Mouse (Mus musculus) skeletal muscle tissue, adult 2 months (tissue): ENCODE measurements around the gene Plscr3.

Experiments
- DNase-seq: peaks from one replicate; pipeline ENCODE4 v3.0.0-alpha.2; 2012; ENCODE audit warnings: low read depth, low spot score

Plscr3 gene

DNA sequence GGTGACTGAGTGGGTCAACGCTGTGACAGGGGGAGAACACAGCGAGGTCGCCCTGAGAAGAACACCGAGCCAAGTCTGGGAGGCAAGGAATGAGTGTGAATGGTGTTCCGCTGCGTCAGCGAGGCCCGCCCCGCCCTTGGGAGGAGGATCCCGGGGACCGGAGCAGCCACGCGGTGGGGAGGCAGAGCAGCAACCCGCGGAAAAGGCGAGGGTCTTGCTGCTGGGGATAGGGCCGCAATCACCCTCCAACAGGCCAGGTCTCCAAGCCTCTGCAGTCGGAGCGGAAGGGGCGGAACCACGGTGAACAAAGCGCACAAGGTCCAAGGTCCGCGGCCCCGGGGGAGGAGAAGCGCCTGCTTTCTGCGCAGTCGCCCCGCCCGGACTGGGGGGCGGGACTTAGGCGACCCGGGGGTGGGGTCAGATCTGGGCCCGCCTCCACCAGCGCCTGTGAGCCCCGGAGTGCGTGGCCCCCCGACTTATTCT is at the start of gene Plscr3:
Gene Plscr3, plus strand, starts transcription at position 179 of the 483 bp plus-strand sequence.
- peak; percentile 79 for DNase-seq

DNA sequence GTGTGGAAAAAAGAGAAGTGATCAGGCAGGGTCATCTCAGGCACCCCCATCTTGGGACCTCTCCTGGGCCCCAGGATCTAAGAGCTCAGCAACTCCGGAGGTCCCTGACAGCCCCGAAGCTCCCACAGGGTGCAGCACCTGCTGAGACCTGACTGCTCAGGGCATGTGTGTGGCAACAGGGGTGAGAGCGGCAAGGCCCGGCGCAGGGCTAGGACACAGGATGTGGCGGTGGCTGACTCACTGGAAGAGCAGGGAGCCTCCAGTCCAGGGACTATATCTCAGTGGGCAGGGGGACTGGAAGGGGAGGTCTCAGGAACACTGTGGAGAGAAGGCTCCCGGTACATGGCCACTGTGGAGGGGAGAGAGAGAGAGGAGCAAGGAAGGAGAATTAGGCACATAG is 48.3 kb upstream of the Plscr3 start:
- no peak for DNase-seq

- DNase-seq: no peak
These were observed 46.6 kb upstream of the Plscr3 start for GRCm38 (mm10) chr11:69799394-69800137.

DNA sequence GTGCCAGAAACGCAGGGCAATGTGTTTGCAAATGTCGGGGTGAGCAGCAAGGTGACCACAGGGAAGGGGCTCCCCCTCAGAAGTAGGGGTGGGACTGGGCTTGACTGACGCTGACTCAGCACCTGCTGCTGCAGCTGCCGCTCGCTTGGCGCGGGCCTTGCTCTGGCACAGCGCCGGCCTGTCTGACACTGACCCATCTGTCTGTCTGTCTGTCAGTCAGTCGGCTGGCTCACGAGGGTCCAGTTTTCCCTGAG is 46.1 kb upstream of the Plscr3 start:
- no peak for DNase-seq

DNA sequence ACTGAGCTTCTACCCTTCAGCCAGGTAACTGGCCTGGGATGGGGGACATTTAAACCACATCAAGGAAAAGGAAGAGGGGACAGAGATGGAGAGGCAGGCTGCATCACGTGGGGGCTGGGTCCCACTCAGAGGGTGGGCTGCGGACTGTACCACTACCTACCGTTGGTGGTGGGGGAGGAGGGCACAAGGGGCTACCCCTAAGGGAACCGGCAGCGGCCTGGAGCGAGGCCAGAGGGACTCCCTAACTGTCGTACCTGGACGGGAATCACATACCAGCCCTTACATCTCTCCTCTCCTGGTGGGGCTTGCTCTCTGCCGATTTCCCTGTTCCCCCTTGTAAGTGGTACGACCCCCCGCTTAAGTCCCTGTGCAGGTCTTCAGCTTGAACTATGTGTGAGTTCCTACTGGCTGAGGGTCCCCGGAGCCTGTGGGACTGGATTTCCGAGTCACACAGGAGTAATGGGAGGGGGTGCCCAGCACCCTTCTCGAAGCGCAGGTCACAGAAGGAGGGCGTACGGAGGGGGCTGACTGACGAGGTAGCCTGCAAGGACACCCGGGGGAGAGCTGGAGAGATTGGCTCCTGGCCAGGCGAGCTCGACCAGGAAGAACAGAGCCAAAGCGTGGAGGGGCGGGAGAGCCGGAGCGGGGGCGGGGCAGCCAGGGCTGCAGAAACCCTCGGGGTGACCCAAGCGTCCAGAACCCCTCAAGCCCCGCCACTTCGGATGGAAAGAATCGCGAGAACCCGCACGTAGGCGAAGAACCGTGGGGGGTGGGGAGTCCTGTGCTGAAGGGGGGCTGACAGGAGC is 45.6 kb upstream of the Plscr3 start:
- DNase-seq: no peak

GRCm38 (mm10) chr11:69801379-69801977 is 44.7 kb upstream of the Plscr3 start, which contains the start of gene Fgf11:
Fgf11 (minus strand) TSS chr11:69801857.
- DNase-seq: no peak

DNA sequence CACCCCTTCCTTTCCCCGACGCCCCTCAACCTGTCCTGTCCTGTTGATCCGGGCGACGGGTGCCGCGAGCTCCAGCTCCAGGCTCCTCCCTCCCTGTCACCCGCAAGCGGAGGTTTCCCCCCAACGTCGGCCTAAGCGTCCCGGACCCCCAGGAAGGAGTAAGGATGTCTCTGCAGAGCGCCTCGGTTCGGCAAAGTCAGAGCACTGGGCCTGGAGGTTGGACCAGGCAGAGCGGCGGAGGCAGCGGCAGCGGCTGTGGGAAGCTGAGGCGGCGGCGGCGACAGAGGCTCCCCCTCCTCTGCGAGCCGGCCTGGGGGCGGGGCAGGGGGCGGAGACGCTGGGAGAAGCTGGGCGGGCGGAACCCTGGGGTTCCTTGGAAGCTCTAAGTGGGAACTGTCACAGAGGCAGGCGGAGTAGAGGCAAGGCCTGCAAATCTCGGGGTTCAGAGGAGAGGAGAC is 43.5 kb upstream of the Plscr3 start:
- peak; percentile 53 for DNase-seq

DNA sequence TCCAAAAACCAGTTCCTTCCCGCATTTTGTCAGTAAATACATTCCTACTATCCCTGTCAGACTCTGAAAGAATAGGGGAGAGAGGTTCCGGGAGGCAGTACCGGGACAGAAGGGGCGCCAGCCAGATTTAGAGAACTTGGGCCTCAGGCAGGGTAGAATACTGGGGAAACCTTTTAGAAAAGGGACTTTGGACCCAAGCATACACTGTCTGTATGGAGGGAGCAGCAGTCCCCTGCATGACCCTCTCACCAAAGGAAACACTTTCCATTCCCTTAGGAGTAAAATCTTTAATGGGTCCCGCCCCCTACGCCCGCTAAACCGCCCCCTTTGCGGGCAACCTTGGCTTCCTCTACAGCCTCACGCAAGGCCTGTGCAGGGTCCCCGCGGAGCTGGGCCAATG is 42.8 kb upstream of the Plscr3 start:
- DNase-seq: no peak

DNA sequence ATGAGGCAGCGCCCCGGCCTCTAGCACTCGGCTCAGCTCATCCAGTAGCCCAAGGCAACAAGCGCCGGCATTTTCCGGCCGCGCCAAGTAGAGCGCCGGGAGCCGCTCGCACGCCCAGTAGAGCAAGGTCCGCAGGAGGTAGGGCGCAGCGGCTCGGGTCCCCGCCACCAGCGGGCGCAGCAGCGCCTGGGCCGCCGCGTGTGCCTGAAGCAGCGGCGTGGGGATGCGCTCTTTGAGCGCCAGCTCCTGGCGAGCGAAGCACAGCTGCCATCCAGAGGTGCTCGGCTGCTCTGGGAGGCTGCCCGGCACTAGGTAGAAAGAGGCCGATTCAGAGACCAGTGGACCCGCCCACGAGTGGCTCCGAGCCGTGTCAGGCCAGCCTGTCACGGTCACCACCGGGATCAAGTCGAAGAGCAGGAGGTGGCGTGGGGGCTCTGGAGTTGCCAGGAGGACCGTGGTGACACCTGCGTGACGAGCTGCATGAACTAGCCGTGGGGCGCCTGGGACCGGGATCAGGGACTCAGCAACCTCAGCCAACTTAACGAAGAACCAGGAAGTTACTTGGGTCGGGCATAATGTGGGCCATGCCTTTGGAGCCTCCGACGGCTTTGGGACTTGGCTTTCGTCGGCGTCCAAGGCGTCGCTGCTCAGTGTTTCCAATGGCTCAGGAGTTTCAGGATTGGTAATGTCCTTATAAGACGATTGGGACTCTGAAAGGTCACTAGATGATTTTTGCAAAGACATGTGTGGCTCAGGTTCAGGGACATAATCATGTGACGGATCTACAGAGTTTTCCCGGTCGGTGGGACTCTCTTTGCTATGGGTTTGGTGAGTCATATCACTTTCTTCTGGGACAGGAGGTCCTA is 42.2 kb upstream of the Plscr3 start:
- peak; percentile 62 for DNase-seq

- no peak for DNase-seq
These were observed 41.6 kb upstream of the Plscr3 start for GRCm38 (mm10) chr11:69804652-69804940.

DNA sequence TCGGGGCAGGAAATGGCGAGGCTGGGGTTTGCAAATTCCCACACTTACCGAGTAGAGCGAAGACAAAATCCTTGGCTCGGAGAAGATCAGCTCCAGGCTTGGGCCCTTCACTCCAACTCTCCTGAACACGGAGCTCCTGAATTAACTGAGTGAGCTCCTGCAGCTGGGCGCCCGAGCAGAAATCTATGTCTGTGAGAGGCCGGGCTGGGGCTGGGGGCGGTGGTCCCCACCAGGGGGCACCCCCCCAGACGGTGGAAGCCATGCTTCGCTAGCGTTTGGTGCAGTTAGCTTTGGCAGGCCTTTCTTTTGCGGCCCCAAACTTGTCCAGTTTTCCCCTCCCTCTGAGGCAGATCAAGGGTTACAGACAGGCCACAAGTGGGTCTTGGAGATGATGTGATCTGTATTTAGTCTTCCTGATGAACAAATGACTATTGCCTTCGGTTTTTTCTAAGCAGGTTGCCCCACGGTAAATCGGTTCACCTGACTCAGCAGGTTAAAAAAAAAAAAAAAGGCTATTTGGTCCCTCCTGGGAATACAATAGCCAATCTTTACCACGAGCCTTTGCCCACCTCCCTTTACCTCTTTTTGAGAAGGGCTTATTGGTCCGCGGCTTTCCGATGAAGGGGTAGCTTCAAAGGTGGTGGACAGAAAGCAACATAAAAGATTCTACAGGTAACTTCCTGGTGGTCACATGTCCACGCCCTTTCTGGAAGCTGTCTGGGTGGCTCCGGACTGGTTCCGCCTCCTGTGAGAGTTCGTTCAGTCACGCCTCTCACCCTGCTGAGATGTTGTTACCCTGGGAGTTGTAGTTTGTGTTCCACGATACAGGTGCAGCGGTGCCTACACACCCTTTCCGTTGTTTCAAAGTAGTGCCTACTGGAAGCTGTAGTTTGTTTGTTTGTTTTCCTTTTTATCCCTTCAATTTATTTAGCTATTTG is 40.9 kb upstream of the Plscr3 start, which contains the start of gene Tmem102:
Gene Tmem102, minus strand, starts transcription at position 653 of the 938 bp plus-strand sequence.
- DNase-seq: no peak

- no peak for DNase-seq
These were observed 39.8 kb upstream of the Plscr3 start for GRCm38 (mm10) chr11:69806378-69806777.

DNA sequence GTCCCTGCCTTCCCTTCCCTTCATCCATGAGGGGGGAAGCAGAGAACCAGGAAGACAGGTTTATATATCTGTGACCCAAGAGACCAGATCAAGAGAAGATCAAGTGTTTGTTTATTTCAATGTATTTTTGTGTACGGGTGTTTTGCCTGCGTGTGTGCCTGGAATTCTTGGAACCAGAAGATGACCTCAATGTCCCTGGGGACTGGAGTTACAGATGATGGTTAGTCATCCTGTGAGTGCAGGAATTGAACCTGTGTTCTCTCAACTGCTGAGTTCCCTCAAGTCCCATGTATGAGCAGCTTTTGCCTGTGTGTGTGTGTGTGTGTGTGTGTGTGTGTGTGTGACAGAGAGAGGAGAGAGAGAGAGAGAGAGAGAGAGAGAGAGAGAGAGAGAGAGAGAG is 38.5 kb upstream of the Plscr3 start:
- DNase-seq: no peak

- DNase-seq: no peak
These were observed 35.9 kb upstream of the Plscr3 start for GRCm38 (mm10) chr11:69810280-69810679.

DNA sequence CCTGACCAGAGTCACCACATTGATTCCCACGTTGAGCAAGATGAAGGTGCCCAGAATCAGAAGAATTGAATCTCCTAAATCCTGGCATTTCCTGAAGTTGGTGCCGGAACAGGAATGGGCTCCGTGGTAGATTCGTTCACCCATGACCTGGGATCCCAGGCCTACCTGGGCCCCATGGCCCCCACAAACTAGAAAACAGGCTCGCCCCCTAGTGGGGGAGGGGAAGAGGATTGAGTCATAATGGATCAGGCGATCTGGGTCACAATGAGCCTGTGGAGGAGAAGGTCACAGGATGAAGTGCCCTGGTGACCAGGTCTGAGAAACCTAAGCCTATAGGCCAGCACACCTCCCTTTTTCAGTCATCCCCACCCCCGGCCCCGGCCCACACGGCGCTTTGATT is 31.0 kb upstream of the Plscr3 start, which contains the start of gene Gm39566:
Gene Gm39566, minus strand, starts transcription at position 144 of the 400 bp plus-strand sequence.
- no peak for DNase-seq

DNA sequence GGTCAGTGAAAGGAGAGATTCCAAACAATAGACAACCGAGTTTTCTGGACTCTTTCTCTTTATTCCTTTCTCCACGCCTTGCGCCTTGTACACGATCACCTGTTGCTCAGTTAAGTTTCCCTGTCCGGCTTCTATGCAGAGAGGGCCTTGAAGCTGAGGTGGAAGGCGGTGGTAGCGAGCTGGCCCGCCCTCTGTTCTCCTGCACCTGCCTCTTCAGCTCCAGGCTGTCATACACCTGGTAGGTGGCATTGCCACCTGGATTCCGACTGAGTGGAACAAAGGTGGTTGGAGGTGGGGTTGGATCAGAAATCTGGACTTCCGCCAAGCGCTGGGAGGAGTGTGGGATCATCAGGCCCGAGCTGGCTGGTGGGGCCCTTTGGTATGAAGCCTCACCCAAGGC is 29.7 kb upstream of the Plscr3 start:
- DNase-seq: no peak

GRCm38 (mm10) chr11:69818365-69818764 is 27.8 kb upstream of the Plscr3 start, which contains the start of gene Spem2:
Spem2 (minus strand) TSS chr11:69818465.
- DNase-seq: no peak

DNA sequence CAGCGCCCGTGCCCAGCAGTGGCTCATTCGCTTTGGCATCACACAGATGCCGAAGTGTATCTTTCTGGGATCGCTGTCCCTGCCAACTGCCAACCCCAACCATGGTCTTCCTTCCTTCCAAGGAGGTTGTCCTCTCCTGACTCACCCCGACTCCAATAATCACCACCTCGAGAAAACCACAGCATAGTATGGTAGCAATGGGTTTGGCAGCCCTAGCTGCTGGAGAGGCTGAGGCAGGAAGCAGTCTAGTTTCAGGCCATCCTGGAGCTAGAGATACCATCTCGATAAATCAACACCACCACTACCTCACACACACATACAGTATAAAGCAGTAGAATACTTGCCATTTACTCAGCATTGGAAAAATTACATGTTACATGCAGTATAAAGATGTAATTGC is 27.3 kb upstream of the Plscr3 start:
- no peak for DNase-seq

- DNase-seq: no peak
These were observed 24.1 kb upstream of the Plscr3 start, which contains the start of gene Spem1 for GRCm38 (mm10) chr11:69822080-69822479. Spem1 (minus strand) TSS chr11:69822180.

GRCm38 (mm10) chr11:69823456-69823855 is 22.7 kb upstream of the Plscr3 start:
- no peak for DNase-seq
